Mouse (Mus musculus) gastrocnemius, postnatal 36 days (tissue): ENCODE results near the gene Olfr237-ps1. TPM values are rescaled to one million over a fixed set of nuclear protein-coding genes. Genes with fewer than 3 reads are reported as not detected.
"Not testable (repeated sequence)": the region's sequence is repeated elsewhere in the genome, so short reads cannot be mapped to it uniquely, and the experiment has no call there.

Experiments
- DNase-seq, 2 experiments: peaks; one replicate each; pipeline ENCODE4 v3.0.0; 2022
- intact Hi-C: fragments of 180-260 bp; cut with DNase I; formaldehyde crosslinking; loops from one replicate; pipeline ENCODE4 v1.15.1; 2025
- long read RNA-seq, 2 experiments: library from polyadenylated mRNA; stranded (forward); transcript quantifications; one replicate each; pipeline ENCODE4 v2.0.0; 2021
- total RNA-seq, 2 experiments: library from RNA; stranded (reverse); gene quantifications; 2 replicates each; pipeline ENCODE4 v1.2.3; 2021

Olfr237-ps1 gene
- not detected for total RNA-seq
- long read RNA-seq, experiment 1 = 0 reads
- long read RNA-seq, experiment 2 = 0 reads

DNA sequence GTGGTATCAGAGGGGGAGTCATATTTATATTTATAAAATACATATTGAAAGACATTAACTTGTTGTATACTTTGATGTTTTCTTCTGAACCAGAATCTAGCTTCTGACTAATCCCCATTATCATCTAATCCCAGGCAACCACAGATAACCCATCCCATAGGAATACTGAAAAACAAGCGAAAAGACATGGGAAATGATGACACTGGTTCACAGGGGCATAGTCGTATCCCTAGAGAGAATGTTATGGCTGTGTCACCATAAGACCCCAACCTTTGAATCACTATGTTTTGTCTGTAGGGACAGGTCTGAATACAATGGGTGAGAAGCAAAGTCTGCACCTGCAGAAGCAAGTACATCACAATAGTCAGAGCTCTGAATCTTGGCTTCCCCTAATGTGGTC is at the start of gene Olfr237-ps1:
Gene Olfr237-ps1 (plus strand): TSS at position 301 of the 400 bp plus-strand sequence.
- DNase-seq, intact Hi-C loops: not testable (repeated sequence)

DNA sequence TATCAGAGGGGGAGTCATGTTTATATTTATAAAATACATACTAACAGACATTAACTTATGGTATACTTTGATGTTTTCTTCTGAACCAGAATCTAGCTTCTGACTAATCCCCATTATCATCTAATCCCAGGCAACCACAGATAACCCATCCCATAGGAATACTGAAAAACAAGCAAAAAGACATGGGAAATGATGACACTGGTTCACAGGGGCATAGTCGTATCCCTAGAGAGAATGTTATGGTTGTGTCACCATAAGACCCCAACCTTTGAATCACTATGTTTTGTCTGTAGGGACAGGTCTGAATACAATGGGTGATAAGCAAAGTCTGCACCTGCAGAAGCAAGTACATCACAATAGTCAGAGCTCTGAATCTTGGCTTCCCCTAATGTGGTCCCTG is 40.3 kb upstream of the Olfr237-ps1 start, which contains the start of gene Olfr441:
Gene Olfr441 (plus strand): TSS at position 301 of the 400 bp plus-strand sequence.
- intact Hi-C loops, DNase-seq: not testable (repeated sequence)

DNA sequence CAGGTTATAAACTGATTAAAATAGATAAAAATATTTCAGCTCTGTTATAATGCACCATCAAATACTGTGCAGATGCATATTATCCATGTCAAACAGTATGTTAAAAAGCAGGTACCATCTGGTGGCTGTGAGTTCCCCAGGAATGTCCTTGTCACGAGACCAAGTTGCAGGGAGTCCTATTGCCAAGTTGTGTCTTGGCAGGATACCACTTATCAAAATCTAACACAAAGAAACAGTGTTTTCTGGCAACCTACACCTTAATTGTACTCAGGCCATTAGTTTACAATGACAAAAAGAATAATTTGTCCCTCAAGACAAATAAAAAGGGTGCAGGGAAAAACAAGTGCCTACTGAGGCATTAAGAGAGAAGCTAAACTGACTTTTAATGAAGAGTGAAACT is 13.1 kb downstream of the Olfr237-ps1 start:
- intact Hi-C loops = no loop called here
- DNase-seq = no peak

DNA sequence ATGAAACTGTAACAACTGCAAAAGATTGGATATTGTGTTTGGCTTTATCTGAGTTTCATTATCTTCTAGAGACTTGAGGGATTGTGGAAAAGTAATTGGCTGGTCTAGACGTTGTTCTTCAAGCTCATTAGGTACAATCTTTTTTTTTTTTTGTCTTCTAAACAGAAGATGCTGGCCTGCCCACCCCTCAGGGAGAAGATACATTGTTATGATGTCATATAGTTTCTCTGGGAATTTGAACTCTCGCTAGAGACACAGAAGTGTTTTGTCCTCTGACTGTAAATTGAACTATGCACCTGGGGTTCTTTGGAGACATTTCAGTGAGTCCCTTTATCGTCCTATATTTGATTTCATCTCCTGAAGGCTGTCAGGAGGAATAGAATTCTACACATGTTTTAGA is 16.6 kb downstream of the Olfr237-ps1 start, which contains the start of gene Olfr437:
Gene Olfr437 (plus strand): TSS at position 301 of the 400 bp plus-strand sequence.
- intact Hi-C loops = no loop called here
- no peak for DNase-seq

DNA sequence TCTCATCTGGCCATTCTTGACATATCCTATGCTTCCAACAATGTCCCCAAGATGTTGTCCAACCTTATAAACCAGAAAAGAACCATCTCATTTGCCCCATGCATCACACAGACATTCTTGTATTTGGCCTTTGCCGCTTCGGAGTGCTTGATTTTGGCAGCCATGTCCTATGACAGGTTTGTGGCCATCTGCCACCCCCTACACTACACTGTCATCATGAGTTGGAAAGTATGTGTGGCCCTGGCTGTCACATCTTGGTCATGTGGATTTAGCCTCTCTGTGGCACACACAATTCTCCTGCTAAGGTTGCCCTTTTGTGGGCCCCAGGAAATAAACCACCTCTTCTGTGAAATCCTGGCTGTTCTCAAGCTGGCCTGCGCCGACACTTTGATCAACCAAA is 20.9 kb downstream of the Olfr237-ps1 start:
- no peak for DNase-seq

DNA sequence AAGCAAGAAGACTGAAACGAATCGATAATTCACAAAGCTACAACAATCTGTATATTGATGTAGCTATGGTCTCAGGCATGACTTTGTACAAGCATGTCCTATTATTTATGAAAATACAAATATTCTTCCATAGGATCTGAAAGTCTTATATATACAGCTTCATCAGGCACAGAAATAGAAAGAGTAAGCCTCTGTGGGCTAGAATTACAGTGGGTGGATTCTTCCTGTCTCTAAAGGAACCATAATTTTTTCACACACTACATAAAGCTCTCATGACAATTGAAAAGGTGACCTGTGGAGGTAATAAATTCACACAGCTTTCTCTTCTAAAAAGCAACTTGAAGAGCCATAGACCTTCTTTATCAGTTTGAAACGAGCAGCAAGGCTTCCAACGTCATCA is 25.5 kb downstream of the Olfr237-ps1 start, which contains the start of gene Olfr13:
Gene Olfr13 (plus strand): TSS at position 301 of the 400 bp plus-strand sequence.
- DNase-seq = no peak
- intact Hi-C loops = no loop called here

More for the DNA sequence above, 20.9 kb downstream of the Olfr237-ps1 start:
- intact Hi-C loops = no loop called here

DNA sequence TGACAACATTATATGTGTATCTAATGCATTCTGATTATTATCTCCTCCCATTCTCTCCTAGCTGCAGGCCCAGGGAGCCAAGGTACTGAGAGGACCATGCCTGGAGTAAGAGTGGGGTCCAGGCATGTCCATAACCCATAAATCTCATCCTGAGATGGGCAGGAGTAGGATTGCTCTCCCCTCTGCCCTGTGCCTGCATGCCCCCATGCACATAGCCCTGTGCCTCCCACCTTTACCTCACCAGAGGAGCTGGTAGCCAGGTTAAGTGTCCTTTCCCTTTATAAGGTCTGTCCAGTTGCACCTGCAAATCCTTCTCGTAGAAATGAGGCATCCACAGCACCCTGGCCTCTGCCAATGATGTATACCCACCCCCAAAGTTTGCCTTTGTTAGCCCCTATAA is 31.8 kb downstream of the Olfr237-ps1 start:
- DNase-seq = no peak
- intact Hi-C loops = no loop called here

DNA sequence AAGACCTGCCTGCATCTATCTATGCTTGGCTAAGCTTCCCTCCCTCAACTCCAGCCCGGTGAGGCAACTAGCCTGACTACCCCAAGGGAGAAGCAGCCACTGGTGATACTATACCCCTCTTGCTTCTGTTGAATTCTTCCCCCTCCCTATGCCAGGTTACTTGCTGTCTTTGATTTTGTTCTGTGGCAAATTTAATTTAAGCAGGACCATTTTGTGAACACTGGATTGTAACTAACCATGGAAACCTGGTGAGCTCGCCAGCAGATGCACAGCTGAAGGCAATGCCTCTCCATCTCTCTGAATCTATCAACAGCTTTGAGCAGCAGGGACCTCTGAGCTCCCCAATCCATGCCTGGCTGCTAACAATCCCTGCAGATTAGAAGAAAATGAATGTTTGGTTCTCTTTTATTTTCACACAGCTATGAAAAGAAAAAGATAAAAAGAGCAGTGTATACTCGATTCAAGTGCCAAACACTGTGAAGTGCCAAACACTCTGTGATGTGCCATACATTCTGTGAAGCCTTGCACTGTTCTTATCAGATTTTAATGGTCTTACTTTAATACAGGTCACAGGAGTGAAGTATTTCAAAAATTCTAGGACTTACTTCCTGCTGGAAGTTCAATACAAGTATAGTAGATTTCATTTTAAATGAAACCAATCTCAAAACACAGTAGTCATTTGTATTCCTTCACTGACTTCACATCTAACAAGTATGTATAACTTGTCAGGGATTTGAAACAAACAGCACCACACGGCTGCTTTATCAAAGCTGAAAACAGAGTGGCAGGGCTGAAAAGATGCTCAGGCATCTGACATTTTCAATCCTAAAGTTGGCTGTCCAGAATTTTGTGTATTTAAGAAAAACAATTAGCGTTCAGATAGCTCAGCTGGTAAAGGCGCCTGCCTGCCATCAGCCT is 32.5 kb downstream of the Olfr237-ps1 start:
- DNase-seq = no peak
- intact Hi-C loops = no loop called here

DNA sequence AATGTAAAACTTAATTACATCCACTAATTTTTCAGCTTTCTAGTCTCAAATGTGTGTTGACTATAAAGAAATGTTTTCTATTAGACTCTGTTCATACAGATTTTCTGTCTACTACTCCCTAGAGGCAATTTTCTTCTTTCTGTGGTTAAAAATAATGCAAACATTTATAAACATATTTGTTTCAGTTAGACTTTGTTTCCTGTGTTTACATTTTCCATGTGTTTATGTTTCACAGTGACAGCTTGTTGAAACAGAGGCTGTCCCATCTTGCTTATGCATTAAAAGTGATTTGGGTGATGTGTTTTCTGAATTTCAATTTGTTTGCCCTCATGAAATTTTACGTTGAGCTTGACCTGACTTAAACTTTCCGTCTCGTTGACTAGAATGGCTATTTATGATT is 44.6 kb downstream of the Olfr237-ps1 start:
- intact Hi-C loops = no loop called here

DNA sequence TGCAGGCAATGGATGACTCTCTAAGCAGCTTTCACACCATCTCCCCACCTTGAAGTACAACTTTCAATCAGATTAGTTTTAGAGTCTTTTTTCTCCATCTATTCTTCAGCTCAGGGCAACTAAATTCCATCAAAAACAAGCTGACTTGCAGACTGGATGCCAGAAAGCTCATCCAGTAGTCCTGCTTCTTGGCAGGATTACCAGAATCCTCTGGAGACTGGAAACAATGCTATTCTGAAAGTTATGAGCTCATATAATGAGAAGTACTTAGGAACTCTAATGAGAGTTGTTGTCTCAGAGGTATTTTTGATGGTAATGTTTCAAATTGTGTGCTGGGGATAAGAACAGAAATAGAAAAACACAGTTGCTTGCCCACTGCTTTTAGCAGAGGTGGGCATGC is 50.4 kb downstream of the Olfr237-ps1 start, which contains the start of gene Olfr435:
Gene Olfr435 (plus strand): TSS at position 366 of the 400 bp plus-strand sequence.
- intact Hi-C loops = no loop called here

More for the DNA sequence above, 44.6 kb downstream of the Olfr237-ps1 start:
- DNase-seq = no peak

DNA sequence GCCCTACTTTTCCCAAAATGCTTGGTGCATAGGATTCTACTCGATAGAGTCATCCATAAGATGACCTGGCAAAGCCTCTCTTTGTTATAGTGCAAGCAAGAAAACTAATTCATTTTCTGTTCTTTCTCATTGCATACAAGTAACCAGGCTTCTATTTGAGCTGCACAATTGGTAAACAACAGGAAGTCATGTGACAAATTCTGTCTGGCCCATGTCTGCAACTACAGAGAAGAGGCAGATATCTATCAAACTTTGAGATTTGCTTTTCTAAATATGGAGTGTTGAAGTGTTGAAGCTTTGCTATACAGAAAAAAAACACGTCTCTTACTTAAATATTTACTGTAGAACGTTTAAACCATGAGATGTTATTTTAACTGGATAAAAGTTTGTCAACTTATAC is 51.7 kb downstream of the Olfr237-ps1 start:
- intact Hi-C loops = no loop called here
- no peak for DNase-seq

More for the DNA sequence above, 50.4 kb downstream of the Olfr237-ps1 start, which contains the start of gene Olfr435:
- no peak for DNase-seq

DNA sequence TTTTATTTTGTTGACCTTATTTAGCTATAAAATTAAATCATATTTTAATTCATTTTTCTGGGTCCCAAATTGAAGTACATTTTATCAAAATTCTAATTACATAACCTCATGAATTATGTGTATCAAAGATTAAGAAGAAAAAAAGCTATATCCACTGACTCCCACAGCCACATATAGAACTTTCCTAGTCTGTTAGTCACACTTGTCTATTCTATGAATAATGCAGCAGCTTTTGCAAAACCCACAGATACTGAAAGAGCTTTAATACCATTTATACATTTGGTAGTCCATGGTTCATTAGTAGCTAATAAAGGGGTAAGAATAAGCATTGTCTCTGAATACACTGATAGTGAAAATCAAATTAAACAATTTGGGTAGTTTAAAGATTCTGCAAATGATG is 56.4 kb downstream of the Olfr237-ps1 start:
- no peak for DNase-seq
- intact Hi-C loops = no loop called here

DNA sequence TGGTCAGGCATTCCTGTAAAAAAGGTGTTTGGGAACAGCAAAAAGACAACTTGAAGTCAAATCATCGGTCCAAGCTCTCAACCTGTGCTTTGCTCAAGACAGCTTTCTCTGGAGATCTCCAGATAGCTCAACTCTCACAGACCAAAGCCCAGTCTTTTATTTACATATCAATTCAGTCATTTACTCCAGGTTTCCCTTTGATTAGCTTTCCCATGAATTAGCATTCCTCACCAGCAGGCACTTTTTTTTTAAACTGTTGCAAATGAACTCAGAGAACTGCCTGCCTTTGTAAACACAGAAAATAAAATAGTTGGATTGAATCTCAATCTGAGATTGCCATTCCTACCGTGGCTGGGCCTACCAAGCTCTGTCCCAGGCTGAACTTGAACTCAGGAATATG is 59.0 kb downstream of the Olfr237-ps1 start:
- no peak for DNase-seq
- intact Hi-C loops = no loop called here

Other genes starting within 250 kb of the Olfr237-ps1 start
- not detected for gene Olfr447, start 237.7 kb upstream of the Olfr237-ps1 start, total RNA-seq
- gene Olfr446, start 225.2 kb upstream of the Olfr237-ps1 start, total RNA-seq = not detected
- gene Olfr444, start 197.5 kb upstream of the Olfr237-ps1 start, total RNA-seq = not detected
- not detected for gene Olfr441, start 40.2 kb upstream of the Olfr237-ps1 start, total RNA-seq
- not detected for gene Olfr437, start 16.7 kb downstream of the Olfr237-ps1 start, total RNA-seq
- not detected for gene Olfr13, start 25.6 kb downstream of the Olfr237-ps1 start, total RNA-seq
- gene Olfr435, start 50.6 kb downstream of the Olfr237-ps1 start, total RNA-seq = not detected
- not detected for gene Olfr434, start 66.5 kb downstream of the Olfr237-ps1 start, total RNA-seq
- not detected for gene Olfr47, start 85.0 kb downstream of the Olfr237-ps1 start, total RNA-seq
- 1 to 10 TPM; 3.0 to 3.3 TPM for gene Arhgef5, start 119.0 kb downstream of the Olfr237-ps1 start, total RNA-seq
- gene Nobox, start 163.0 kb downstream of the Olfr237-ps1 start, total RNA-seq = not detected